Mouse (Mus musculus): Measurements from ENCODE around the gene Gm20458.

The Gm20458 gene

GRCm38 (mm10) chr2:164460745-164461551 is at the start of gene Gm20458:
Gene Gm20458, plus strand, starts transcription at chr2:164460967.
- peak; percentile 95 for DNase-seq (ENCODE audit: low spot score)

- no peak for DNase-seq (ENCODE audit: low spot score)
Measured at GRCm38 (mm10) chr2:164414167-164414566, 46.6 kb upstream of the Gm20458 start.

- DNase-seq (ENCODE audit: low spot score): no peak
Measured at GRCm38 (mm10) chr2:164414581-164414980, 46.2 kb upstream of the Gm20458 start.

- peak; percentile 17 for DNase-seq (ENCODE audit: low spot score)
Measured at GRCm38 (mm10) chr2:164417198-164417597, 43.6 kb upstream of the Gm20458 start.

- DNase-seq (ENCODE audit: low spot score): no peak
Measured at GRCm38 (mm10) chr2:164418308-164418875, 42.4 kb upstream of the Gm20458 start.

GRCm38 (mm10) chr2:164419489-164419888 is 41.3 kb upstream of the Gm20458 start:
- DNase-seq (ENCODE audit: low spot score): no peak

GRCm38 (mm10) chr2:164421306-164421705 is 39.5 kb upstream of the Gm20458 start:
- no peak for DNase-seq (ENCODE audit: low spot score)

GRCm38 (mm10) chr2:164421979-164422378 is 38.8 kb upstream of the Gm20458 start:
- no peak for DNase-seq (ENCODE audit: low spot score)

- DNase-seq (ENCODE audit: low spot score): no peak
Measured at GRCm38 (mm10) chr2:164422675-164423393, 37.9 kb upstream of the Gm20458 start.

GRCm38 (mm10) chr2:164423464-164423863 is 37.3 kb upstream of the Gm20458 start:
- no peak for DNase-seq (ENCODE audit: low spot score)

GRCm38 (mm10) chr2:164424406-164424805 is 36.4 kb upstream of the Gm20458 start:
- no peak for DNase-seq (ENCODE audit: low spot score)

GRCm38 (mm10) chr2:164425401-164425800 is 35.4 kb upstream of the Gm20458 start:
- no peak for DNase-seq (ENCODE audit: low spot score)

GRCm38 (mm10) chr2:164426121-164426520 is 34.6 kb upstream of the Gm20458 start:
- DNase-seq (ENCODE audit: low spot score): no peak

- DNase-seq (ENCODE audit: low spot score): no peak
Measured at GRCm38 (mm10) chr2:164426952-164427351, 33.8 kb upstream of the Gm20458 start.

GRCm38 (mm10) chr2:164428451-164428850 is 32.3 kb upstream of the Gm20458 start:
- DNase-seq (ENCODE audit: low spot score): no peak

- no peak for DNase-seq (ENCODE audit: low spot score)
Measured at GRCm38 (mm10) chr2:164429881-164430615, 30.7 kb upstream of the Gm20458 start.

GRCm38 (mm10) chr2:164430697-164431096 is 30.1 kb upstream of the Gm20458 start:
- DNase-seq (ENCODE audit: low spot score): no peak

GRCm38 (mm10) chr2:164431676-164432465 is 28.9 kb upstream of the Gm20458 start:
- DNase-seq (ENCODE audit: low spot score): no peak

- no peak for DNase-seq (ENCODE audit: low spot score)
Measured at GRCm38 (mm10) chr2:164432541-164433191, 28.1 kb upstream of the Gm20458 start.

GRCm38 (mm10) chr2:164433278-164433895 is 27.4 kb upstream of the Gm20458 start:
- no peak for DNase-seq (ENCODE audit: low spot score)
